ENCODE assay signal across 25 mouse cellular contexts in genomic region chr4:86373166-86373565, GRCm38 (mm10).
"Had no signal": no experiment of that assay in that cellular context is flagged by ENCODE, and none has a peak within 500 bp of the region (broad histone marks: within the 10 kb centered on the region; RNA-seq: fewer than 3 reads in every experiment).

No protein-coding gene starts in this region.

- DNase-seq: gastrocnemius, adult 2 months; gastrocnemius, postnatal 10 days; gastrocnemius, postnatal 25 days; heart, postnatal 14 days; heart, postnatal 4 days; kidney, adult 18-20 months; kidney, adult 8-10 months; kidney, postnatal 10 days; kidney, postnatal 25 days; kidney, postnatal 4 days; liver, embryonic 13.5 days had no signal

- H3K27ac ChIP-seq: gastrocnemius, adult 2 months; heart, embryonic 10.5 days; heart, embryonic 15.5 days; hindbrain, embryonic 10.5 days; hindbrain, embryonic 12.5 days; hindbrain, embryonic 14.5 days; intestine, embryonic 15.5 days; layer of hippocampus, adult 2 months; left cerebral cortex, adult 2 months; limb, embryonic 13.5 days; limb, embryonic 15.5 days; liver, embryonic 13.5 days had no signal

- H3K4me2 ChIP-seq: heart, embryonic 12.5 days; heart, embryonic 15.5 days; hindbrain, embryonic 12.5 days; hindbrain, embryonic 14.5 days; intestine, embryonic 15.5 days; limb, embryonic 13.5 days; limb, embryonic 15.5 days; liver, embryonic 13.5 days had no signal

- H3K36me3 ChIP-seq: heart, embryonic 10.5 days; heart, embryonic 12.5 days; heart, embryonic 15.5 days; hindbrain, embryonic 10.5 days; hindbrain, embryonic 12.5 days; intestine, embryonic 15.5 days; limb, embryonic 15.5 days; liver, embryonic 13.5 days had no signal

- H3K9ac ChIP-seq: heart, embryonic 12.5 days; heart, embryonic 15.5 days; hindbrain, embryonic 12.5 days; hindbrain, embryonic 14.5 days; intestine, embryonic 15.5 days; limb, embryonic 13.5 days; limb, embryonic 15.5 days; liver, embryonic 13.5 days had no signal

- H3K27me3 ChIP-seq: heart, embryonic 12.5 days; heart, embryonic 15.5 days; hindbrain, embryonic 12.5 days; intestine, embryonic 15.5 days; limb, embryonic 13.5 days; limb, embryonic 15.5 days; liver, embryonic 13.5 days had no signal

- H3K9me3 ChIP-seq: heart, embryonic 10.5 days; heart, embryonic 12.5 days; heart, embryonic 15.5 days; hindbrain, embryonic 10.5 days; hindbrain, embryonic 12.5 days; intestine, embryonic 15.5 days; limb, embryonic 13.5 days; limb, embryonic 15.5 days; liver, embryonic 13.5 days had no signal

- ATAC-seq: hindbrain, embryonic 16.5 days; inflammation-experienced regulatory T-cells, adult 6 months; intestine, embryonic 15.5 days; intestine, postnatal 0 days had no signal

- H3K4me1 ChIP-seq: hindbrain, embryonic 10.5 days; hindbrain, embryonic 12.5 days; intestine, embryonic 15.5 days; liver, embryonic 13.5 days had no signal

- H3K4me3 ChIP-seq: gastrocnemius, adult 2 months; heart, embryonic 10.5 days; heart, embryonic 12.5 days; heart, embryonic 15.5 days; hindbrain, embryonic 10.5 days; hindbrain, embryonic 12.5 days; intestine, embryonic 15.5 days; layer of hippocampus, adult 2 months; left cerebral cortex, adult 2 months; limb, embryonic 13.5 days; limb, embryonic 15.5 days; liver, embryonic 13.5 days had no signal
